In genomic region chr1:66323461-66323860, GRCm38 (mm10) we compare ENCODE assay signal across 11 mouse cellular contexts.
DNase-seq lines count a peak whose midpoint lies in the region; ATAC-seq and TF ChIP-seq lines count a peak whose summit lies in the region.
"Had no signal": no experiment of that assay in that cellular context is flagged by ENCODE, and none has a peak within 500 bp of the region (broad histone marks: within the 10 kb centered on the region; RNA-seq: fewer than 3 reads in every experiment).

No protein-coding gene starts in this region.

- H3K4me3 ChIP-seq in forebrain, embryonic 16.5 days (replicated peaks; ENCODE audit: low read length): peak overlapping the region; percentile 34
- H3K4me3 ChIP-seq in midbrain, postnatal 0 days (ENCODE audit: low read depth, low read length): peak overlapping the region; percentile 57
- no peak overlapping the region for H3K4me3 ChIP-seq in embryonic facial prominence, embryonic 10.5 days
- H3K4me3 ChIP-seq: heart, embryonic 15.5 days had no signal

- H3K27me3 ChIP-seq in forebrain, embryonic 16.5 days (replicated peaks; ENCODE audit: control insufficient read depth, insufficient read depth, low read length): no peaks in the 10 kb centered on the region
- H3K27me3 ChIP-seq in midbrain, postnatal 0 days (ENCODE audit: insufficient read depth, low read length): no peaks in the 10 kb centered on the region
- H3K27me3 ChIP-seq in embryonic facial prominence, embryonic 10.5 days (replicated peaks; ENCODE audit: low read depth, poor library complexity, severe bottlenecking): no peaks in the 10 kb centered on the region
- H3K27me3 ChIP-seq: CH12.LX; heart, embryonic 15.5 days had no signal

- peaks cover 33% of the 10 kb centered on the region for H3K4me1 ChIP-seq in forebrain, embryonic 16.5 days (replicated peaks; ENCODE audit: control insufficient read depth, insufficient read depth, low read length)
- peaks cover 19% of the 10 kb centered on the region for H3K4me1 ChIP-seq in midbrain, postnatal 0 days (ENCODE audit: insufficient read depth, low read length)
- peaks cover 22% of the 10 kb centered on the region for H3K4me1 ChIP-seq in embryonic facial prominence, embryonic 10.5 days
- H3K4me1 ChIP-seq: heart, embryonic 15.5 days had no signal

- peak overlapping the region; percentile 69 for H3K4me2 ChIP-seq in forebrain, embryonic 16.5 days (ENCODE audit: low read length)
- H3K4me2 ChIP-seq in midbrain, postnatal 0 days (ENCODE audit: low read depth, low read length, poor library complexity, severe bottlenecking): peak overlapping the region; percentile 51
- H3K4me2 ChIP-seq: heart, embryonic 15.5 days had no signal

- ATAC-seq in forebrain, embryonic 16.5 days: peak; percentile 51
- ATAC-seq in midbrain, postnatal 0 days (ENCODE audit: low FRiP score): peak; percentile 60
- ATAC-seq in megakaryocyte progenitor cell, adult 5-6 weeks (replicated peaks; ENCODE audit: poor library complexity): no peak

- peak overlapping the region; percentile 28 for H3K9ac ChIP-seq in forebrain, embryonic 16.5 days (replicated peaks; ENCODE audit: low read depth, low read length)
- H3K9ac ChIP-seq in midbrain, postnatal 0 days (replicated peaks; ENCODE audit: low read length, poor library complexity, severe bottlenecking): peak overlapping the region; percentile 84
- H3K9ac ChIP-seq: heart, embryonic 15.5 days had no signal

- H3K9me3 ChIP-seq in forebrain, embryonic 16.5 days (ENCODE audit: control insufficient read depth, low read length): no peaks in the 10 kb centered on the region
- no peaks in the 10 kb centered on the region for H3K9me3 ChIP-seq in midbrain, postnatal 0 days (ENCODE audit: low read length)
- no peaks in the 10 kb centered on the region for H3K9me3 ChIP-seq in embryonic facial prominence, embryonic 10.5 days
- H3K9me3 ChIP-seq: heart, embryonic 15.5 days had no signal

- peak overlapping the region; percentile 79 for H3K27ac ChIP-seq in forebrain, embryonic 16.5 days (ENCODE audit: low read length)
- H3K27ac ChIP-seq in midbrain, postnatal 0 days (ENCODE audit: low read depth, low read length): peak overlapping the region; percentile 98
- H3K27ac ChIP-seq in embryonic facial prominence, embryonic 10.5 days (replicated peaks): no peak overlapping the region
- H3K27ac ChIP-seq: heart, embryonic 15.5 days; macrophage had no signal

- no peak for TF ChIP-seq CTCF in midbrain, postnatal 0 days (IDR thresholded peaks at IDR 0.05)

- H3K36me3 ChIP-seq in forebrain, embryonic 16.5 days (ENCODE audit: control insufficient read depth, insufficient read depth): no peaks in the 10 kb centered on the region
- H3K36me3 ChIP-seq in midbrain, postnatal 0 days (ENCODE audit: insufficient read depth, low read length): no peaks in the 10 kb centered on the region
- H3K36me3 ChIP-seq in embryonic facial prominence, embryonic 10.5 days (replicated peaks): no peaks in the 10 kb centered on the region
- H3K36me3 ChIP-seq: heart, embryonic 15.5 days had no signal

- peak; percentile 52 for DNase-seq in cerebellum, adult 11-12 months
- peak; percentile 31 to 40 for DNase-seq in layer of hippocampus, postnatal 10 days (ENCODE audit: low spot score in 2 of 2)
- DNase-seq in midbrain, postnatal 0 days (ENCODE audit: low spot score): peak; percentile 76
- no peak for DNase-seq in kidney, postnatal 14 days
- no peak for DNase-seq in lung, postnatal 36 days
- no peak for DNase-seq in embryonic facial prominence, embryonic 10.5 days (ENCODE audit: low spot score)

- WGBS in forebrain, embryonic 16.5 days: 30% methylated on average over 9 of the region's 9 CpGs
- 10% methylated on average over 9 of the region's 9 CpGs for WGBS in midbrain, postnatal 0 days
- 86% methylated on average over 9 of the region's 9 CpGs for WGBS in embryonic facial prominence, embryonic 10.5 days

Comparison
In these comparisons a context has a peak if more than half of its experiments do, and no peak if none do; other contexts are left out.
1. DNase-seq: peak in cerebellum, adult 11-12 months (single experiment), layer of hippocampus, postnatal 10 days (2 of 2) and midbrain, postnatal 0 days (single experiment); none in kidney, postnatal 14 days (single experiment), lung, postnatal 36 days (single experiment) and embryonic facial prominence, embryonic 10.5 days (single experiment).